Mouse (Mus musculus): ENCODE measurements around the gene Ube2h.

The Ube2h gene

GRCm38 (mm10) chr6:30304399-30304917, at the start of gene Ube2h:
Ube2h (minus strand) TSS chr6:30304539.
- DNase-seq, result peak; percentile 100

GRCm38 (mm10) chr6:30353661-30354060, 49.3 kb upstream of the Ube2h start:
- DNase-seq, result no peak

GRCm38 (mm10) chr6:30352762-30353161, 48.4 kb upstream of the Ube2h start:
- no peak for DNase-seq

GRCm38 (mm10) chr6:30351290-30351689, 47.0 kb upstream of the Ube2h start:
- no peak for DNase-seq

- DNase-seq, result no peak
Observed at GRCm38 (mm10) chr6:30347288-30347801, 43.0 kb upstream of the Ube2h start.

GRCm38 (mm10) chr6:30346737-30347136, 42.4 kb upstream of the Ube2h start:
- DNase-seq, result no peak

GRCm38 (mm10) chr6:30344032-30344431, 39.7 kb upstream of the Ube2h start:
- DNase-seq, result no peak

GRCm38 (mm10) chr6:30340231-30340873, 36.0 kb upstream of the Ube2h start:
- peak in 1 of 2 experiments; percentile 16 for DNase-seq

- DNase-seq, result peak; percentile 14 to 36
Observed at GRCm38 (mm10) chr6:30336912-30337311, 32.6 kb upstream of the Ube2h start.

GRCm38 (mm10) chr6:30332262-30332661, 27.9 kb upstream of the Ube2h start:
- no peak for DNase-seq

GRCm38 (mm10) chr6:30330706-30331105, 26.4 kb upstream of the Ube2h start:
- no peak for DNase-seq

GRCm38 (mm10) chr6:30325932-30326501, 21.7 kb upstream of the Ube2h start:
- DNase-seq, result no peak

- DNase-seq, result no peak
Observed at GRCm38 (mm10) chr6:30321002-30321401, 16.7 kb upstream of the Ube2h start.

- DNase-seq, result no peak
Observed at GRCm38 (mm10) chr6:30319216-30319615, 14.9 kb upstream of the Ube2h start.

GRCm38 (mm10) chr6:30312006-30312405, 7.7 kb upstream of the Ube2h start:
- no peak for DNase-seq

- no peak for DNase-seq
Observed at GRCm38 (mm10) chr6:30308751-30309150, 4.4 kb upstream of the Ube2h start.

GRCm38 (mm10) chr6:30307691-30308090, 3.4 kb upstream of the Ube2h start:
- no peak for DNase-seq

- DNase-seq, result peak in 1 of 2 experiments; percentile 67
Observed at GRCm38 (mm10) chr6:30303771-30304398, 454 bp downstream of the Ube2h start.

GRCm38 (mm10) chr6:30302781-30303631, 1.3 kb downstream of the Ube2h start:
- peak; percentile 42 to 53 for DNase-seq

- no peak for DNase-seq
Observed at GRCm38 (mm10) chr6:30302156-30302555, 2.2 kb downstream of the Ube2h start.

GRCm38 (mm10) chr6:30300901-30301300, 3.4 kb downstream of the Ube2h start:
- no peak for DNase-seq

- DNase-seq, result peak; percentile 77 to 83
Observed at GRCm38 (mm10) chr6:30300372-30300771, 4.0 kb downstream of the Ube2h start.

GRCm38 (mm10) chr6:30299683-30300082, 4.7 kb downstream of the Ube2h start:
- DNase-seq, result no peak
